Mouse (Mus musculus) kidney, postnatal 14 days (tissue): ENCODE measurements around the gene Polr1d.
A peak's percentile ranks its signal among the peaks of the same experiment; 100 is the strongest.

Experiments
- DNase-seq: peaks from one replicate; pipeline ENCODE4 v3.0.0; 2022; ENCODE audit warnings: mixed read lengths

The Polr1d gene

GRCm38 (mm10) chr5:147076799-147077165 lies at the start of gene Polr1d:
Polr1d (plus strand) TSS chr5:147077050.
- no peak for DNase-seq

GRCm38 (mm10) chr5:147031281-147031680 lies 45.6 kb upstream of the Polr1d start:
- DNase-seq, result no peak

GRCm38 (mm10) chr5:147033155-147033554 lies 43.7 kb upstream of the Polr1d start:
- no peak for DNase-seq

- DNase-seq, result no peak
Observed at GRCm38 (mm10) chr5:147034283-147034682, 42.6 kb upstream of the Polr1d start.

- DNase-seq, result no peak
Observed at GRCm38 (mm10) chr5:147035301-147035700, 41.5 kb upstream of the Polr1d start.

GRCm38 (mm10) chr5:147036028-147036427 lies 40.8 kb upstream of the Polr1d start:
- DNase-seq, result peak; percentile 74

- no peak for DNase-seq
Observed at GRCm38 (mm10) chr5:147036661-147037060, 40.2 kb upstream of the Polr1d start.

GRCm38 (mm10) chr5:147037601-147038000 lies 39.2 kb upstream of the Polr1d start:
- no peak for DNase-seq

- DNase-seq, result no peak
Observed at GRCm38 (mm10) chr5:147039394-147039793, 37.5 kb upstream of the Polr1d start.

GRCm38 (mm10) chr5:147041965-147042937 lies 34.6 kb upstream of the Polr1d start:
- DNase-seq, result no peak

GRCm38 (mm10) chr5:147043240-147043844 lies 33.5 kb upstream of the Polr1d start:
- DNase-seq, result no peak

GRCm38 (mm10) chr5:147045311-147045710 lies 31.5 kb upstream of the Polr1d start:
- DNase-seq, result no peak

GRCm38 (mm10) chr5:147045929-147046328 lies 30.9 kb upstream of the Polr1d start:
- DNase-seq, result peak; percentile 40

GRCm38 (mm10) chr5:147049544-147050209 lies 27.2 kb upstream of the Polr1d start:
- no peak for DNase-seq

- DNase-seq, result no peak
Observed at GRCm38 (mm10) chr5:147050816-147051499, 25.9 kb upstream of the Polr1d start.

GRCm38 (mm10) chr5:147051500-147052308 lies 25.1 kb upstream of the Polr1d start:
- DNase-seq, result no peak

GRCm38 (mm10) chr5:147052309-147052558 lies 24.6 kb upstream of the Polr1d start:
- no peak for DNase-seq

GRCm38 (mm10) chr5:147053071-147053470 lies 23.8 kb upstream of the Polr1d start:
- DNase-seq, result no peak

- DNase-seq, result no peak
Observed at GRCm38 (mm10) chr5:147053481-147053880, 23.4 kb upstream of the Polr1d start.

- no peak for DNase-seq
Observed at GRCm38 (mm10) chr5:147054328-147054727, 22.5 kb upstream of the Polr1d start.

GRCm38 (mm10) chr5:147054747-147055270 lies 22.0 kb upstream of the Polr1d start:
- DNase-seq, result no peak
